21 mouse cellular contexts compared by ENCODE assay signal in genomic region chr9:76469500-76469899, GRCm38 (mm10).
"Had no signal": no experiment of that assay in that cellular context is flagged by ENCODE, and none has a peak within 500 bp of the region (broad histone marks: within the 10 kb centered on the region; RNA-seq: fewer than 3 reads in every experiment).

No protein-coding gene starts in this region.

- ATAC-seq: liver, postnatal 0 days; lung, postnatal 0 days; midbrain, embryonic 13.5 days; midbrain, embryonic 16.5 days had no signal

- DNase-seq: liver, postnatal 0 days; lung, adult 2 months; lung, postnatal 14 days; lung, postnatal 36 days; right cerebral cortex, adult 18-20 months; right cerebral cortex, postnatal 25 days; right cerebral cortex, postnatal 4 days; spleen, adult 18-20 months; thymus, adult 18-20 months; thymus, postnatal 14 days; thymus, postnatal 36 days had no signal

- H3K4me1 ChIP-seq: lung, embryonic 15.5 days; megakaryocyte, embryonic 14.5 days; neural tube, embryonic 13.5 days; neural tube, embryonic 15.5 days had no signal

- H3K9me3 ChIP-seq: lung, embryonic 15.5 days; megakaryocyte, embryonic 14.5 days; midbrain, embryonic 13.5 days; neural tube, embryonic 13.5 days; neural tube, embryonic 15.5 days had no signal

- H3K4me2 ChIP-seq: lung, embryonic 15.5 days; midbrain, embryonic 11.5 days; midbrain, embryonic 13.5 days; neural tube, embryonic 13.5 days; neural tube, embryonic 15.5 days had no signal

- H3K9ac ChIP-seq: liver, postnatal 0 days; lung, embryonic 15.5 days; midbrain, embryonic 13.5 days; neural tube, embryonic 13.5 days; neural tube, embryonic 15.5 days had no signal

- H3K27ac ChIP-seq: lung, embryonic 15.5 days; macrophage; midbrain, embryonic 13.5 days; neural tube, embryonic 13.5 days; neural tube, embryonic 15.5 days had no signal

- H3K4me3 ChIP-seq: lung, embryonic 15.5 days; megakaryocyte, embryonic 14.5 days; midbrain, embryonic 13.5 days; myocyte; neural tube, embryonic 13.5 days; neural tube, embryonic 15.5 days had no signal

- H3K36me3 ChIP-seq: lung, embryonic 15.5 days; midbrain, embryonic 13.5 days; neural tube, embryonic 13.5 days; neural tube, embryonic 15.5 days had no signal

- H3K27me3 ChIP-seq: lung, embryonic 15.5 days; megakaryocyte, embryonic 14.5 days; midbrain, embryonic 13.5 days; neural tube, embryonic 13.5 days; neural tube, embryonic 15.5 days had no signal
